Mouse (Mus musculus) lung, adult 2 months (tissue): ENCODE measurements around the gene Snd1. TPM values are rescaled to one million over a fixed set of nuclear protein-coding genes. Genes with fewer than 3 reads are reported as not detected.

ENCODE experiments used
- DNase-seq: peaks from one replicate; pipeline ENCODE4 v3.0.0; 2022
- H3K4me1 ChIP-seq: fragments of 200-500 bp; 2 replicates; pipeline ENCODE4 v1.6.1; 2011; ENCODE audit warnings: low read length; ENCODE audit not compliant: control insufficient read depth, insufficient read depth
- H3K4me3 ChIP-seq: fragments of 200-500 bp; replicated peaks from 2 replicates; pipeline ENCODE3; 2011; ENCODE audit warnings: low read depth, mild to moderate bottlenecking, control low read depth, low read length; ENCODE audit errors: extremely low read depth
- CTCF ChIP-seq: fragments of 200-500 bp; IDR thresholded peaks from 2 replicates; pipeline ENCODE4 v1.5.1; 2011; ENCODE audit warnings: mild to moderate bottlenecking, low read length, control low read depth; ENCODE audit not compliant: insufficient read depth
- POLR2A ChIP-seq: fragments of 200-500 bp; IDR thresholded peaks from 2 replicates; pipeline ENCODE4 v1.6.1; 2011; ENCODE audit warnings: low read depth, mild to moderate bottlenecking, control low read depth, low read length, borderline replicate concordance; ENCODE audit errors: extremely low read depth
- WGBS: fragments of 180-500 bp; shearing (Covaris S2); methylation state at CpG from one replicate; pipeline ENCODE4 v1.1.7; 2018; 5-methylcytosine and 5-hydroxymethylcytosine counted together
- polyA plus RNA-seq: library from polyadenylated mRNA; depleted of rRNA; stranded (reverse); fragments of >200 nt; gene quantifications from 2 replicates; pipeline ENCODE4 v1.2.3, GENCODE M21; 2012

The Snd1 gene
- polyA plus RNA-seq, 1 experiment = 88.3 TPM

DNA sequence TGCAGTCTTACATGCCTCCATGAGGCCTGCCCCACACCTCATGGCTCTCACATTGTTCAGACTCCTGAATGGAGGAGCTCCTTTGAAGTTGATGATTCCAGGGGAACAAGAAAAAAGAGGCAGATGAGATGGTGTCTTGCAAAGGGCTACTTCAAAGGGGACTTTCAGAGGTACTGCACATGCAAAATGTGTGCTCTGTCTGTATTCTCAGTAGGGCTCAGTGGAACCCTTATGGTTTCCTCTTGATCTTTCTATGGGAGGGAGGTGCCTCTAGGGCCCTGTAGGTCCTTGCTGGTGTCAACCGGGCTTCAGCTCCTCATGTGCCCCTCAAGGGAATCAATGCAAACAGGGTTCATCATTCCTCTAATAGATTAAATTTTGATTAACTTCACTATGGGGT is 197.4 kb downstream of the Snd1 start:
- no peak for TF ChIP-seq POLR2A
- TF ChIP-seq CTCF = no peak
- DNase-seq = no peak
- H3K4me1 ChIP-seq = no peaks in the 10 kb centered on the region
- H3K4me3 ChIP-seq = no peak overlapping the region
- 92% methylated on average over 1 of the region's 1 CpGs for WGBS

DNA sequence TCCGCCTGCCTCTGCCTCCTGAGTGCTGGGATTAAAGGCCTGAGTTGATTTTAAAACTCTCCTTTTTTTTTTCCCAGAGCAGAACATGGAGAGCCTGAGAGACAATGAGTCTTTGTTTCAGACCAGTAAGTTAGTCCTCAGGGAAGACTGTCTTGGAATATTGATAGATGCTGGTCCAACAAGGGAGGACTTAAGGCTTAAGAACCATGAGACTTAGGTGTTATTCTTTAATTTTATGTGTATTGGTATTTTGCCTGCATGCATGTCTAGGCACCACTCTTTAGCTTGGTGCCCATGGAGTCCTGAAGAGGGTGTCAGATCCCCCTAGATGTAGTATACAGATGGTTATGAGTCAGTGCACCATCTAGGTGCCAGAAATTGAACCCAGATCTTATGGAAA is 199.7 kb downstream of the Snd1 start:
- WGBS = 100% methylated on average over 1 of the region's 1 CpGs
- DNase-seq = no peak
- no peaks in the 10 kb centered on the region for H3K4me1 ChIP-seq
- H3K4me3 ChIP-seq = no peak overlapping the region
- no peak for TF ChIP-seq CTCF

DNA sequence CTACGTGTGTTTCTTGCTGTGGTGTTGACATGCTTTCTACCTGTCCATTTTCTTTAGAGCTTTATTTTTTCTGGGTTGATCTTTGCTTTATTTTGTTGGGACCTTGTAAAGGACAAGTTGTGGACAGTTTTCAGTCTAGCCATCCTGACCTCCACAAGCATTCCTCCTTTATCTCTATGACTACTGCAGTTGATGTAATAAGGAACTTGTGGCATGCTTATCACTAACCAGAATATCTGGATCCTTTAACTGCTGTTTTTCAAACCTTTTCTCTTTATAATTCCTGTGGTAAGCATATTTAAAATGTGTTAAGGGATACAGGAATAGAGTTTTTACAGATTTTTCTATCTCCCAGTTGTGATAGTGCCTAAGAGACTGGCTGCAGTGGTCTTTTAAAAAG is 204.0 kb downstream of the Snd1 start:
- H3K4me1 ChIP-seq = peaks cover 7% of the 10 kb centered on the region
- 62% methylated on average over 1 of the region's 1 CpGs for WGBS
- no peak for TF ChIP-seq CTCF
- TF ChIP-seq POLR2A = no peak

DNA sequence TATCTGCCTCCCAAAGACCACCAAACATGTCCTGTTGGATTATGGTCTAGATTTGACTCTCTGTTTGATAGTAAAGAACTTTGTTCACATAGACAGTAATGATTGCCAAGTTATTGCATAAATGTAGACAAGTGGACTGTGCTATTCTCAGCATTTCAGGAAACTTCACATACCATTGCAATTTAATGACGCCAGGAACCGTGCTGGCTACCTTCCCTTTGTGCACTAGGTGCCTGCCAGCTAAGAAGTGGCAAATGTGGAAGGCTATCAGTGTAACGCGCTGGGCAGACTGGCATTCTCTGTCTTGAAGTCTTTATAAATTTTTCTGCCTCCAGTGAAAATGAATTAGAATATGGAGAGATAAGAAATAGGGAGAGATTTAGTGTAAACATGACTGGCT is 205.6 kb downstream of the Snd1 start:
- Histone ChIP-seq H3K4me1 (peaks cover 7% of the 10 kb centered on the region), H3K4me3 (no peak overlapping the region)
- TF ChIP-seq POLR2A = no peak
- TF ChIP-seq CTCF = no peak
- DNase-seq = peak; percentile 26
- WGBS = 49% methylated on average over 4 of the region's 4 CpGs

More for the DNA sequence above, 204.0 kb downstream of the Snd1 start:
- no peak overlapping the region for H3K4me3 ChIP-seq
- DNase-seq = no peak

DNA sequence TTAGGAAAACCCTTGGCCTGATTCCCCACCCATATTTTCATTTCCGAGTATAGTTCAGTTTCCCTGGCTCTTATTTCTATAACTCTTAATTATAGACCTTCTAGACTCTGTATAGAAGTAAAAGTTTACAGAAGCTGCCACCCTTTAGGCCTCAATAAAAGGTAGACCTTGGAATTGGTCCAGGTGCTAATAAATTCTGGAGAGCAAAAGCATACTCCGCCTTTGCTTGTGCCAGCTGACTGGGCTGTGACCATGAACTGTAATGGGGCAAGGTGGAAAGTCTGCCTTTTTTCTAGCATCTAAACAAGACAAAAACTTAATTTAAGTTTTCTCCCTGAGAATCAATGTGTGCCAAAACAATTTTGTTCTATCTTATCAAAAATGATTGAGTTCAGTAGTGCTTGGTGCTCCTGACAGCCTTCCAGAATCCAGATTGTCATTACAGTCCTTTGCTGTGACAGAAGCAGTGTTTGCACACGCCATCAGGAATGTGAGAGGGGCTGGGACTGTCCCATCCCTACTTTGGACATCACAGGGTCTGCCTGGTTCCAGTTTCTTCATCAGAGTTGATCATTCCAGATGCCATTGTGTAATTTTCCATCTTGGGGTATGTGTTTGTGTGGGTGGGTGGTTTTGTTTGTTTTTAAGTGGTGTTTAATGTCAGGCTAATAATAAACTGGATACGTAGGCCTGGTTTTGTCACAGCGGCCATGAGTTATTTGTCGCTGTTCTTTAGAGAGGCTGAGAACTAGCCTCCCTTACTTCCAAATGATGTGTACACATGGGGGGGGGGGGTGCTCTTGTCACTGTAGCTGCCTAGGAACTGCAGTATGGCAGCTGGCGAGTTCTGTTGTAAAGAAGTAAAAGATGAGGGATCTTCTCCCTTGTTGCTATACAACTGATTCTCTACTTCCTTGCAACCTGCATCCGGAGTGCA is 206.8 kb downstream of the Snd1 start:
- Histone ChIP-seq H3K4me3 (no peak overlapping the region), H3K4me1 (peaks cover 7% of the 10 kb centered on the region)
- no peak for DNase-seq
- no peak for TF ChIP-seq POLR2A
- TF ChIP-seq CTCF = no peak
- WGBS = 59% methylated on average over 8 of the region's 8 CpGs

DNA sequence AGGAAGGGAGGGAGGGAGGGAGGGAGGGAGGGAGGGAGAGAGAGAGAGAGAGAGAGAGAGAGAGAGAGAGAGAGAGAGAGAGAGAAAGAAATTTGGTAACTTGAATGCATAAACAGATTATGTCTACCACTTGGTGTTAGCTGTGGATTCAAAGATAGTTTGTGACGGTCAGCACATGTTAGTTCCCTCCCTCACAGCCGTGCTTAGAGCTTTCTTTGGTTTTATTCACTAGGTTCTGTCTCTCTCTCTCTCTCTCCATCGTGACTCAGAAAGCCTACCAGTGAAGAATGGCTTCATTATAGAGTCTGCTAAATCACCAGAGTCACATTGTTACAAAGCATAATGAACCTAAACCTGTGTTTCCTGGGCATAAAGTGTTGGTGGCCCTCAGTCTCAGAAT is 210.1 kb downstream of the Snd1 start:
- Histone ChIP-seq H3K4me3 (no peak overlapping the region), H3K4me1 (peaks cover 7% of the 10 kb centered on the region)
- WGBS = 80% methylated on average over 3 of the region's 3 CpGs
- DNase-seq = no peak
- TF ChIP-seq POLR2A (no peak), CTCF (no peak)

DNA sequence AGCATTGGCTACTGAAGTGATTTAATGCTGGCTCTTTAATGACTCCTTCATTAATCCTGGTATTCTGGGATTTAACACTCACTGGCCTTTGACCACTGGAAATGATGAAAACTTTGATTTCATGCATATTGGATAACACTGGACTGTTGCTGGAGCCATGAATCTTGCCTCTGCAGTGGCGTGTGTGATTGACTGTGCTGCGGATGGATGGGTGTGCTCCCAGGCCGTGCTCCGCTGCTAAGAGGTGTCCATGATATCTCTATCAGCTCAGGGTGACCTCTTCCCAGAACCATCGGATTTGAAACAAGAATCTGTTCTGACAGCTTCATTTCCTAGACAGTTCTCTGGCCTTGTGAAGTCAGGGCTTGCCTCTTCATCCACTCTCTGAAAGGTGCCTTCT is 210.8 kb downstream of the Snd1 start:
- 83% methylated on average over 5 of the region's 5 CpGs for WGBS
- DNase-seq = no peak
- Histone ChIP-seq H3K4me3 (no peak overlapping the region), H3K4me1 (peaks cover 7% of the 10 kb centered on the region)
- TF ChIP-seq POLR2A = no peak
- no peak for TF ChIP-seq CTCF

DNA sequence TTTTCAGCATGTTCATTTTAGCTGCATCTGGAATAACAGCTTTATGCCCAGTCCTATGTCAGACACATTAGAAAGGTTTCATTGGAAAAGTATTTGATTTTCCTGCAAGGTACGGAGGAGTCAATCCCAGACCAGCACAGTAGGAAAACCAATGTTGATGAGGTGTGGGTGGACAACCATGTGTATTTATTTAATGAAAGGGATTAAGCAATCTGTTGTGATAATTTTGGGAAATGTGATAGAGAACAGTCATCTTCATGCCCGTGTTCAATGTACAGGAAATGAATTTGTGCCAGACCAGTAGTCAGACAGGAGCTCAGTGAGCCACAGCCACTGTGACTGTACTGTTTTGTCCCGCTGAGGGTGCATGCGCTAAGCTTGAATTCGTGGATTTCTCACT is 212.8 kb downstream of the Snd1 start:
- WGBS = 73% methylated on average over 5 of the region's 5 CpGs
- Histone ChIP-seq H3K4me1 (no peaks in the 10 kb centered on the region; the same call in 1 of the 2 replicates), H3K4me3 (no peak overlapping the region)
- TF ChIP-seq CTCF = no peak
- TF ChIP-seq POLR2A = no peak
- no peak for DNase-seq

DNA sequence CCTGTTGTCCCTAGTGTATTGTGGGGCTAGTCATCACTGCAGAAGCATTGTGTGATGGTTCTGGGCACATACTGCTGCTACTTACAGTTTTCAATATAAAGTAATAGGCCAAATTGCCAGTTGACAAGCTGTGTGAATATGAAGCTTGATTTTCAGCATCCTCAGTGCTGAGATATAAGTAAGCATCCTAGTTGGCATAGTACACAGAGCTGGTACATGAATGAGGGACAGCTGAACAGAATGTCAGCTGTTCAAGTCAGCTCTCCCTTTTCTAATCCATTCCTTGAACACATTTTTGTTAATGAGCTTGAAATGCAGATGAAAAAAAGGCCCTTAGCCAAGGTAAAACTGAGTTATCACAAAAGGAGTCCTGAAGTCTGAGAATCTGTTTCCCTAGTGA is 217.7 kb downstream of the Snd1 start:
- no peak for TF ChIP-seq CTCF
- TF ChIP-seq POLR2A = no peak
- Histone ChIP-seq H3K4me3 (no peak overlapping the region), H3K4me1 (no peaks in the 10 kb centered on the region)
- DNase-seq = no peak

DNA sequence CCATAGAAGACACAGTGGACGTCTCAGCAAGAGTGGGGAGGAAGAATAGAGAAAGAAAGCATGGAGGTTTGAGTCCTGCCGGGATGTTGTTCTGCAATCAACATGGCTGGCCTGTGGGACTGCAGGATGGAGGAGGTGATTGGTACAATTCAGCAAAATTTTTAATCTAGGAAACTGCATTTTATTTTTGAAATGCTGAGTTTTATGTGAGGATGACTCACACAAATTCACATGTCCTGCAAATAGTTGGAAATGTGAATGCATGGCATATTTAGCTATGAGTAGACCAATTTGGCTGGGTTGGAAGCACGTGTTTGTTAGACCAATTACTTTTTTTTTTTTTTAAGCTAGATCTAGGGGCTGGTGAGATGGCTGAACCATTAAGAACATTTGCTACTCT is 222.3 kb downstream of the Snd1 start:
- no peak for DNase-seq
- no peak for TF ChIP-seq POLR2A
- TF ChIP-seq CTCF = no peak
- 95% methylated on average over 3 of the region's 3 CpGs for WGBS
- Histone ChIP-seq H3K4me3 (no peak overlapping the region), H3K4me1 (no peaks in the 10 kb centered on the region)
